Mouse (Mus musculus): ENCODE data around the gene Ybx1.

- TF ChIP-seq EP300 (optimal IDR thresholded peaks at IDR 0.05) = no peak
- no peak; the same call in 1 of the 2 replicates for TF ChIP-seq CTCF (IDR thresholded peaks at IDR 0.05; ENCODE audit: low read depth)
Observed at GRCm38 (mm10) chr4:119275226-119275625, 19.2 kb downstream of the Ybx1 start.
